6 mouse cellular contexts compared by ENCODE assay signal in the genomic region with DNA sequence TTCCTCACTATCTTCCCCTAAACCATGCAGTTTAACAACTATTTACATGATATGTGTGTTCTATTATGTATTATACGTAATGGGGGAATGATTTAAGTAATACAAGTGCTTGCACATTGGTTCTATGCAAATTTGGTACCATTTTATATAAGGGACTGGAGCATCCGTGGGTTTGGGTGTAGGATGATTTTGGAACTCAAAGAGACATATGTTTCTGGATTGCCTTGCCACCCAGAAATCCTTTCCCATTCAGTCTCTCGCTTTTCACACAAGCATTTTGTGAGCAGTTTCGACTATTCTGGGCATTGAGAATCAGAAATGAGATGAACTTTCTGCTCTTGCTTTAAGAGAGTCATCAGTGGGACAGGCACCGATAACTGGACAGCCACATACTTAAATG.
"Had no signal": no experiment of that assay in that cellular context is flagged by ENCODE, and none has a peak within 500 bp of the region (broad histone marks: within the 10 kb centered on the region; RNA-seq: fewer than 3 reads in every experiment).

No protein-coding gene starts in this region.

- DNase-seq: kidney, adult 2 months; kidney, postnatal 14 days; lung, adult 2 months; lung, postnatal 36 days; right cerebral cortex, postnatal 25 days; spleen, adult 18-20 months had no signal
